Mouse (Mus musculus): ENCODE data around the gene Gm45213. TPM values are rescaled to one million over a fixed set of nuclear protein-coding genes. Genes with fewer than 3 reads are reported as not detected.
A peak's percentile ranks its signal among the peaks of the same experiment; 100 is the strongest.

Gene Gm45213
- polyA plus RNA-seq, 1 experiment from 2014 or later: not detected

DNA sequence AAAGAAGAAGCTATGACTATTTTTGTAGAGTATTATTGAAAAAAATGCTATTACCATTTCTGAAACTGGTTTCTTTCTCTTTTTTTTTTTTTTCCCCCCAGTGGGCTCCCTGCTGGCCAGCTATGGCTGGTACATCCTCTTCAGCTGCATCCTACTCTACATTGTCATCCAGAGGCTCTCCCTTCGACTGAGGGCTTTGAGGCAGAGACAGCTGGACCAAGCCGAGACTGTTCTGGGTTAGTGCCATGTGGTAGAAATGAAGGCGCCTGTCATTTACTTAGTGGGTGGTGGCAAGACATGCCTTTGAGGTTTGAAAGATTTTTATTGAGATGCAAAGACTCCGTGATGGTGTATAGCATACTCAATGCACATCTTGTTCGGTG is 36.8 kb downstream of the Gm45213 start:
- H3K4me1 ChIP-seq (replicated peaks; ENCODE audit: control insufficient read depth, insufficient read depth): peaks cover 3% of the 10 kb centered on the region; the same call in 1 of the 2 replicates
- H3K36me3 ChIP-seq (ENCODE audit: control insufficient read depth, insufficient read depth, low read length): peaks cover 10% of the 10 kb centered on the region
- no peaks in the 10 kb centered on the region for H3K9me3 ChIP-seq (ENCODE audit: control insufficient read depth, low read length)
- peak overlapping the region; percentile 88 for H3K9ac ChIP-seq (ENCODE audit: low read length)
- peak overlapping the region; percentile 90 for H3K27ac ChIP-seq (replicated peaks)
- WGBS: 23% methylated on average over 5 of the region's 5 CpGs
- no peak for ATAC-seq (ENCODE audit: low FRiP score, low TSS enrichment)
- H3K4me3 ChIP-seq (ENCODE audit: low read depth, low read length): peak overlapping the region; percentile 86
- H3K4me2 ChIP-seq (replicated peaks; ENCODE audit: low read depth): peak overlapping the region; percentile 87
- TF ChIP-seq CTCF (IDR thresholded peaks at IDR 0.05; ENCODE audit: low read depth) (peak; percentile 36), EP300 (optimal IDR thresholded peaks at IDR 0.05) (no peak)
- no peak for DNase-seq (ENCODE audit: low spot score)
- no peaks in the 10 kb centered on the region for H3K27me3 ChIP-seq (ENCODE audit: control insufficient read depth, insufficient read depth, low read length)

DNA sequence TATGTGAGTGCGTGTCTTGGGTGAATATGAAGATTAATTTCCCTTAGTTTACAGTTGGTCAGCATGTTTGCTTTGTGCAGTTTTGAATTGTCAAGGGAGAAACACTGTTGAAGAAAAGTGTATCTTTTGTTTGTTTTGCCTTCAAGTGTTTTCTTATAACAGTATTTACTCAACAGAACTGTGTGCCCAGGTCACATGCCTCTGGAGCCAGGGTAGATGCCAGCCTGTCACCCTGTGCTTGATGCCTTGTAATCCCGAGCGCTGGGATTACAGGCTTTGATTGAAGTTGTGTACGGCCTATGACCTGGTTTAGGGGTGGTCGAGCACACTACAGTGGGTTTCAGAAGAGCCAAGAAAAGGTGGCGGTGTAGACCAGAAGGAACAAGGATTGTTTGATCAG is 40.4 kb downstream of the Gm45213 start:
- ATAC-seq (ENCODE audit: low FRiP score, low TSS enrichment) (no peak), DNase-seq (ENCODE audit: low spot score) (no peak)
- Histone ChIP-seq H3K27ac (replicated peaks) (no peak overlapping the region), H3K4me1 (replicated peaks; ENCODE audit: control insufficient read depth, insufficient read depth) (peaks cover 3% of the 10 kb centered on the region; the same call in 1 of the 2 replicates), H3K36me3 (ENCODE audit: control insufficient read depth, insufficient read depth, low read length) (peaks cover 20% of the 10 kb centered on the region), H3K9me3 (ENCODE audit: control insufficient read depth, low read length) (no peaks in the 10 kb centered on the region), H3K27me3 (ENCODE audit: control insufficient read depth, insufficient read depth, low read length) (no peaks in the 10 kb centered on the region), H3K9ac (ENCODE audit: low read length) (no peak overlapping the region), H3K4me3 (ENCODE audit: low read depth, low read length) (no peak overlapping the region), H3K4me2 (replicated peaks; ENCODE audit: low read depth) (no peak overlapping the region)
- 70% methylated on average over 6 of the region's 6 CpGs for WGBS
- no peak for TF ChIP-seq CTCF (IDR thresholded peaks at IDR 0.05; ENCODE audit: low read depth)

DNA sequence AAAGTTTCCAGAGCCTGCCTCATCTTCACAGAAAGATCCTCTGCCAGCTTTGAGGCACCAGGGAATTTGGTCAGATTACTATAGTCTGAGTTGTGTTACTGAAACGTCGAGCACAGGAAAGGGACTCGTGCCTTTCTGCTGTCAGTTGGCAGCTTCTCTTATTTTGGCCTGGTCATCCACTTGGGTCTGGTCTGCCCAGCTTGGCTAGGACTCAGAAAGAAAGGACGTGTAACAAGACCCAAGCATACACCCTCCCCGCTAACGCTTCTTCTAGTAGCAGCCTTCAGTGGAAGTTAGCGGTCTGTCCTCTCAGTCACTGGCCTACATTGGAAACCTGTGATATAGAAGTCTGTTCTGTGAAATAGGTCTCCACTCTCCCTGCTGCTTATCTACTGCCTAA is 41.1 kb downstream of the Gm45213 start:
- Histone ChIP-seq H3K4me1 (replicated peaks; ENCODE audit: control insufficient read depth, insufficient read depth) (peaks cover 3% of the 10 kb centered on the region; the same call in 1 of the 2 replicates), H3K27me3 (ENCODE audit: control insufficient read depth, insufficient read depth, low read length) (no peaks in the 10 kb centered on the region), H3K9me3 (ENCODE audit: control insufficient read depth, low read length) (no peaks in the 10 kb centered on the region), H3K4me3 (ENCODE audit: low read depth, low read length) (no peak overlapping the region), H3K36me3 (ENCODE audit: control insufficient read depth, insufficient read depth, low read length) (peaks cover 25% of the 10 kb centered on the region), H3K9ac (ENCODE audit: low read length) (no peak overlapping the region), H3K27ac (replicated peaks) (no peak overlapping the region), H3K4me2 (replicated peaks; ENCODE audit: low read depth) (no peak overlapping the region)
- WGBS: 75% methylated on average over 7 of the region's 7 CpGs
- TF ChIP-seq EP300 (optimal IDR thresholded peaks at IDR 0.05): no peak
- no peak for TF ChIP-seq CTCF (IDR thresholded peaks at IDR 0.05; ENCODE audit: low read depth)
- no peak for ATAC-seq (ENCODE audit: low FRiP score, low TSS enrichment)
- DNase-seq (ENCODE audit: low spot score): no peak

DNA sequence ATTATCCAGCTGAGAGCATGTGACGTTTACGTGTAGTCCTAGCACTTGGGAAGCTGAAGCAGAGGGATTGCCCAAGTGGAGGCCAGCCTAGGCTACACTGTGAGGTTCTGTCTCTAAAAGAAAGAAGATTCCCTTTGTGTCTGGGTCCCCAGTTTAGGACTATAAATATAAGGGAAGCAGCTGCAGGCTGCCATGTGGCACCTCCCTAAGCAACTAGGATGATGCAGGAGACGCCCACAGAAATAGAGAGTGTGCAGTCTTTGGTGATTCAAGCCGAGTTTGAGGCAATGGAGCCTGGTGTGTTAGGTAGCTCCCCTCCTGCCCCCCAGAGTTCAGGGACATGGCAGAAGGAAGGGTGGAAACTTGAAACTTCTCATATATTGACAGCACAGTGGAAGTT is 44.2 kb downstream of the Gm45213 start:
- no peaks in the 10 kb centered on the region for H3K4me1 ChIP-seq (replicated peaks; ENCODE audit: control insufficient read depth, insufficient read depth)
- no peak overlapping the region for H3K4me2 ChIP-seq (replicated peaks; ENCODE audit: low read depth)
- DNase-seq (ENCODE audit: low spot score) (no peak), ATAC-seq (ENCODE audit: low FRiP score, low TSS enrichment) (no peak)
- H3K36me3 ChIP-seq (ENCODE audit: control insufficient read depth, insufficient read depth, low read length): peaks cover 42% of the 10 kb centered on the region
- H3K9ac ChIP-seq (ENCODE audit: low read length): no peak overlapping the region
- WGBS: 81% methylated on average over 4 of the region's 4 CpGs
- H3K9me3 ChIP-seq (ENCODE audit: control insufficient read depth, low read length): no peaks in the 10 kb centered on the region
- TF ChIP-seq CTCF (IDR thresholded peaks at IDR 0.05; ENCODE audit: low read depth): no peak
- no peak for TF ChIP-seq EP300 (optimal IDR thresholded peaks at IDR 0.05)
- H3K4me3 ChIP-seq (ENCODE audit: low read depth, low read length): no peak overlapping the region
- no peaks in the 10 kb centered on the region for H3K27me3 ChIP-seq (ENCODE audit: control insufficient read depth, insufficient read depth, low read length)
- H3K27ac ChIP-seq (replicated peaks): no peak overlapping the region

DNA sequence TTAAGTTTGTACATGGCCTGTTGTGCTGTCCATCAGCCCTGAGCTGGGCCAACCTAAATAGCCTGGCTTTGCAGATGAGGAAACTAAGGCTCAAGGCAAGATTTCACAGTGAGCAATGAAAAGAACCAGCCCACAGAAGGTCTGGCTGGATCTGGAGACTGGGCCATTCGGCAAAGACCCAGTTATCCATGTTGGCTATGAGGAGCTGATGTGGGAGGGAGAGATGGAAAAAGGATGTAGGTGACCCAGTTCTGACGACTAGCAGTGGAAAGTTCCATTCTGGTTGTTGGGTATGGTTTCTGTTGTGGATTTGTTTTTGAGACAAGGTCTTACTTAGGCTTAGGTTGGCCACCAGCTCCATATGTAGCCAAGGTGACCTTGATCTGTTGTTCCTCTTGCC is 44.7 kb downstream of the Gm45213 start:
- Histone ChIP-seq H3K4me1 (replicated peaks; ENCODE audit: control insufficient read depth, insufficient read depth) (no peaks in the 10 kb centered on the region), H3K36me3 (ENCODE audit: control insufficient read depth, insufficient read depth, low read length) (peaks cover 42% of the 10 kb centered on the region), H3K4me3 (ENCODE audit: low read depth, low read length) (no peak overlapping the region), H3K4me2 (replicated peaks; ENCODE audit: low read depth) (no peak overlapping the region), H3K27me3 (ENCODE audit: control insufficient read depth, insufficient read depth, low read length) (no peaks in the 10 kb centered on the region), H3K9ac (ENCODE audit: low read length) (no peak overlapping the region), H3K27ac (replicated peaks) (no peak overlapping the region), H3K9me3 (ENCODE audit: control insufficient read depth, low read length) (no peaks in the 10 kb centered on the region)
- ATAC-seq (ENCODE audit: low FRiP score, low TSS enrichment): no peak
- no peak for TF ChIP-seq EP300 (optimal IDR thresholded peaks at IDR 0.05)
- TF ChIP-seq CTCF (IDR thresholded peaks at IDR 0.05; ENCODE audit: low read depth): no peak
- DNase-seq (ENCODE audit: low spot score): no peak
- WGBS: 78% methylated on average over 2 of the region's 2 CpGs

DNA sequence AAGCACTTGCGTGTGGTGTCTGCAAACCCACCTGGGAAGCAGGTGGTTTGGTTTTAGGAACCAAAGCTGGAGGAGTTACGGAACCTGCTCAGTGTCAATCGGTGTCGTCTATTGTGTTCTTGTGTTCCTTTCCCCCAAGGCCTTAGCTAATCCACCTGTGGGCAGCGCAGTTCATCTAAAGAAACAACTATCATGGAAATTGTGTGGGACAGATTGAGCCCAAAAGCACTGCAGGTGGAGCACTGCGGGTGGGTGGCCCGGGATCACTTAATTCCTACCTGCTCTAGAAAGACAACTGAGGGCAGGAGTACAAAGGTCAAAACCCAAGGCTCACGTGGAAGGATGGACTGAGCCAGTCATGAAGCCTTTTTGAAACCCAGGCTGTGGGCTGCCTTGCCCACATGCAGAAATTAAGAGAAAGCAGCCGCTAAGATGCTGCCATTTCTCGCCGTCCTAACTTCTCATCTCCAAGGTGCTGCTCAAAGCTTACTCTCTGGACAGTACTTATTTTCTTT is 47.3 kb downstream of the Gm45213 start:
- TF ChIP-seq CTCF (IDR thresholded peaks at IDR 0.05; ENCODE audit: low read depth): no peak
- TF ChIP-seq EP300 (optimal IDR thresholded peaks at IDR 0.05): no peak
- Histone ChIP-seq H3K27me3 (ENCODE audit: control insufficient read depth, insufficient read depth, low read length) (no peaks in the 10 kb centered on the region), H3K36me3 (ENCODE audit: control insufficient read depth, insufficient read depth, low read length) (peaks cover 35% of the 10 kb centered on the region), H3K4me3 (ENCODE audit: low read depth, low read length) (no peak overlapping the region), H3K4me1 (replicated peaks; ENCODE audit: control insufficient read depth, insufficient read depth) (no peaks in the 10 kb centered on the region), H3K27ac (replicated peaks) (no peak overlapping the region), H3K4me2 (replicated peaks; ENCODE audit: low read depth) (no peak overlapping the region), H3K9me3 (ENCODE audit: control insufficient read depth, low read length) (no peaks in the 10 kb centered on the region), H3K9ac (ENCODE audit: low read length) (no peak overlapping the region)
- 86% methylated on average over 11 of the region's 11 CpGs for WGBS
- no peak for DNase-seq (ENCODE audit: low spot score)
- no peak for ATAC-seq (ENCODE audit: low FRiP score, low TSS enrichment)
